Mouse (Mus musculus) bone marrow, adult 2 months (tissue): ENCODE results near the gene Rhbdf2. TPM values are rescaled to one million over a fixed set of nuclear protein-coding genes. Genes with fewer than 3 reads are reported as not detected.

Experiments
- H3K27ac ChIP-seq: fragments of 200-500 bp; 2 replicates; pipeline ENCODE4 v1.5.1; 2012; ENCODE audit warnings: low read depth, mild to moderate bottlenecking, control low read depth, inconsistent platforms, low read length; ENCODE audit not compliant: control insufficient read depth, poor library complexity, insufficient read depth
- H3K4me1 ChIP-seq: fragments of 200-500 bp; 2 replicates; pipeline ENCODE4 v1.6.1; 2011; ENCODE audit warnings: low read length; ENCODE audit not compliant: control insufficient read depth, insufficient read depth
- H3K4me3 ChIP-seq: fragments of 200-500 bp; replicated peaks from 2 replicates; pipeline ENCODE3; 2011; ENCODE audit warnings: mild to moderate bottlenecking, low read depth, low read length, control low read depth; ENCODE audit not compliant: control insufficient read depth
- CTCF ChIP-seq: fragments of 200-500 bp; IDR thresholded peaks from 2 replicates; pipeline ENCODE4 v1.5.1; 2011; ENCODE audit warnings: low read length, control low read depth; ENCODE audit not compliant: control insufficient read depth, insufficient read depth
- POLR2A ChIP-seq: fragments of 200-500 bp; IDR thresholded peaks from 2 replicates; pipeline ENCODE4 v1.6.1; 2011; ENCODE audit warnings: low read depth, mild to moderate bottlenecking, control low read depth, low read length, borderline replicate concordance; ENCODE audit not compliant: control insufficient read depth
- WGBS: fragments of 180-500 bp; shearing (Covaris S2); methylation state at CpG from one replicate; pipeline ENCODE4 v1.1.7; 2018; 5-methylcytosine and 5-hydroxymethylcytosine counted together
- polyA plus RNA-seq: library from polyadenylated mRNA; stranded (reverse); fragments of >200 nt; gene quantifications from 2 replicates; pipeline ENCODE4 v1.2.4, GENCODE M21; 2011; ENCODE audit warnings: low replicate concordance; ENCODE audit not compliant: missing spikeins, insufficient read depth, insufficient read length

The Rhbdf2 gene
- polyA plus RNA-seq, 1 experiment = 51.1 TPM

- Histone ChIP-seq H3K4me1 (no peaks in the 10 kb centered on the region), H3K4me3 (no peak overlapping the region), H3K27ac (no peak overlapping the region)
- 66% methylated on average over 11 of the region's 11 CpGs for WGBS
- TF ChIP-seq CTCF (no peak), POLR2A (no peak)
These were observed 20.6 kb upstream of the Rhbdf2 start for GRCm38 (mm10) chr11:116647340-116647991.

- WGBS = 86% methylated on average over 7 of the region's 7 CpGs
- Histone ChIP-seq H3K4me3 (no peak overlapping the region), H3K4me1 (no peaks in the 10 kb centered on the region), H3K27ac (no peak overlapping the region)
- TF ChIP-seq POLR2A (no peak), CTCF (no peak)
These were observed 20.0 kb upstream of the Rhbdf2 start for GRCm38 (mm10) chr11:116646771-116647170.

GRCm38 (mm10) chr11:116646136-116646535 lies 19.3 kb upstream of the Rhbdf2 start:
- TF ChIP-seq CTCF (no peak), POLR2A (no peak)
- WGBS = 74% methylated on average over 11 of the region's 11 CpGs
- no peak overlapping the region for H3K4me3 ChIP-seq
- H3K27ac ChIP-seq = no peak overlapping the region
- H3K4me1 ChIP-seq = no peaks in the 10 kb centered on the region

- WGBS = 67% methylated on average over 8 of the region's 8 CpGs
- Histone ChIP-seq H3K27ac (no peak overlapping the region), H3K4me1 (no peaks in the 10 kb centered on the region), H3K4me3 (no peak overlapping the region)
- TF ChIP-seq CTCF = no peak
- TF ChIP-seq POLR2A = no peak
These were observed 18.8 kb upstream of the Rhbdf2 start for GRCm38 (mm10) chr11:116645446-116646110.

- Histone ChIP-seq H3K27ac (no peak overlapping the region), H3K4me1 (no peaks in the 10 kb centered on the region), H3K4me3 (no peak overlapping the region)
- no peak for TF ChIP-seq POLR2A
- TF ChIP-seq CTCF = no peak
- 79% methylated on average over 21 of the region's 21 CpGs for WGBS
These were observed 17.6 kb upstream of the Rhbdf2 start for GRCm38 (mm10) chr11:116644225-116645112.

GRCm38 (mm10) chr11:116643579-116644224 lies 16.9 kb upstream of the Rhbdf2 start:
- WGBS = 56% methylated on average over 19 of the region's 19 CpGs
- Histone ChIP-seq H3K27ac (no peak overlapping the region), H3K4me1 (no peaks in the 10 kb centered on the region), H3K4me3 (no peak overlapping the region)
- TF ChIP-seq CTCF = no peak
- no peak for TF ChIP-seq POLR2A

GRCm38 (mm10) chr11:116642681-116643578 lies 16.1 kb upstream of the Rhbdf2 start:
- WGBS = 30% methylated on average over 14 of the region's 14 CpGs
- Histone ChIP-seq H3K4me1 (no peaks in the 10 kb centered on the region), H3K4me3 (no peak overlapping the region), H3K27ac (no peak overlapping the region)
- no peak for TF ChIP-seq POLR2A
- TF ChIP-seq CTCF = peak; percentile 89
